Mouse (Mus musculus) spleen, adult 2 months (tissue): ENCODE measurements around the gene Tbl3.

Experiments
- CTCF ChIP-seq: fragments of 200-500 bp; IDR thresholded peaks from 2 replicates; pipeline ENCODE4 v1.5.1; 2011; ENCODE audit warnings: mild to moderate bottlenecking, inconsistent platforms; ENCODE audit not compliant: insufficient read depth, insufficient read length, insufficient replicate concordance; ENCODE audit errors: extremely low read depth
- POLR2A ChIP-seq: fragments of 200-500 bp; IDR thresholded peaks from 2 replicates; pipeline ENCODE4 v1.6.1; 2011; ENCODE audit warnings: low read depth, low read length, inconsistent platforms

- no peak for TF ChIP-seq POLR2A
- TF ChIP-seq CTCF = no peak
Observed at GRCm38 (mm10) chr17:24692385-24692784, 15.1 kb downstream of the Tbl3 start.
